Mouse (Mus musculus) G1E (cell line): ENCODE measurements around the gene Ccl26.

Experiments
- CTCF ChIP-seq: IDR thresholded peaks from 2 replicates; pipeline ENCODE4 v1.5.1; 2012; ENCODE audit warnings: low read depth, low read length, inconsistent platforms, mixed read lengths
- GATA1 ChIP-seq: IDR thresholded peaks from 2 replicates; pipeline ENCODE4 v1.6.1; 2012; ENCODE audit warnings: borderline replicate concordance, low read length, inconsistent platforms, mixed read lengths
- POLR2AphosphoS5 ChIP-seq: IDR thresholded peaks from 2 replicates; pipeline ENCODE4 v1.6.1; 2012; ENCODE audit warnings: low read depth, low read length, inconsistent platforms; ENCODE audit not compliant: insufficient replicate concordance
- TAL1 ChIP-seq: conservative IDR thresholded peaks from 2 replicates; pipeline ENCODE4 v1.6.1; 2012; ENCODE audit warnings: low read depth, low read length, inconsistent platforms, mixed read lengths

DNA sequence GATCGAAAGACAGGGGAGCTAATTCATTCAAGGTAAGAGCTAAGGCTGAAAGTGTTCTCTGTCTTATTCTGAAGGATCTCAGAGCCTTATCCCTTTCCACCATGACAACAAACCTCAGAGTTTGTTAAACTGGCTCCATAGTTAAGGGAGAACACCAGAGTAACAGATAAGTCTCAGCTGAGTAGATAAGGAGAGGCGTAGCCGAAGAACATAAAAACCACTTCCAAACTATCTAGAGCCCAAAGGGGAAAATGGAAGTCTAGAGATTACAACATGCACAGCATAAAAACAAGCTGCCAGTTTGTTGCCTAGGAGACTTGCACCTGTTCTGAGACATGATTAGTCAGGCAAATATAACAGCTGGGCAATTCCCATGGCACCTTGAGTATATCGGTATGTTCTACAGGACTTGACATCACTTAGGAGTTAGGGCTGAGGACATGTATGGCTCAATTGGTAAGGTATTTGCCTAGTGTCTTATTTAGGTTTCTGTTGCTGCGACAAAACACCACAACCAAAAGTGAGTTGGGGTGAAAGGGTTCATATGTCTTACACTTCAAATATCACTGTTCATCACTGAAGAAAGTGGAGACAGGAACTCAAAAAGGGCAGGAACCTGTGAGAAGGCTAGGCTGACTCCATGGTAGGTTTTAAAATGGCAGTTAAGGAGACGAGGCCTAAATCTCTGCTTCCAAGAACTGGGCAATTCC is 4.3 kb upstream of the Ccl26 start:
- TF ChIP-seq CTCF (no peak), TAL1 (no peak), POLR2AphosphoS5 (no peak), GATA1 (no peak)
